In the genomic region with DNA sequence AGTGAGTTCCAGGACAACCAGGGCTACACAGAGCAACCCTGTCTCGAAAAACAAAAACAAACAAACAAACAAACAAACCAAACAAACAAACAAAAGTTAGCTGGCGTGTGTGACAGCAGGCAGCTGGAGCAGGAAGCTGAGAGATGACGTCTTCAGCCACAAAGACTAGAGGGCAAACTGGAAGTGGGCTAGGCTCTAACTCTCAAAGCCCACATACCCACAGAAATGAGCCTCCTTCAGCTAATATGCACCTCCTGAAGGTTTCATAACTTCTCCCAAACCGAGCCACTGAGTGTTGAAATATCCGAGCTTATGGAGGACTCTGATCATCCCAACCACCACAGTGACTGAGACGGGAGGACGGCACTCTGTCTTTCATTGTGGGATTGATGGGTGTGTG, we compare ENCODE assay signal across 23 mouse cellular contexts. TPM values are rescaled to one million over a fixed set of nuclear protein-coding genes. Genes with fewer than 3 reads are reported as not detected.
DNase-seq lines count a peak whose midpoint lies in the region; ATAC-seq and TF ChIP-seq lines count a peak whose summit lies in the region.
"Had no signal": no experiment of that assay in that cellular context is flagged by ENCODE, and none has a peak within 500 bp of the region (broad histone marks: within the 10 kb centered on the region; RNA-seq: fewer than 3 reads in every experiment).

No protein-coding gene starts in this region.

- H3K4me1 ChIP-seq in cerebellum, adult 2 months (ENCODE audit: control insufficient read depth, insufficient read depth, low read length): peaks cover 28% of the 10 kb centered on the region

- TF ChIP-seq CTCF in cerebellum, adult 2 months (IDR thresholded peaks at IDR 0.05; ENCODE audit: borderline replicate concordance, insufficient read depth, low read depth, low read length): no peak

- 95% methylated on average over 7 of the region's 7 CpGs for WGBS in cerebellum, adult 2 months

- no peaks in the 10 kb centered on the region; the same call in 1 of the 2 replicates for H3K27me3 ChIP-seq in cerebellum, adult 2 months (ENCODE audit: control insufficient read depth, insufficient read depth, low read length)
- H3K27me3 ChIP-seq: forebrain, embryonic 13.5 days; hindbrain, embryonic 13.5 days had no signal

- peak; percentile 98 for ATAC-seq in granulocyte monocyte progenitor cell, adult 5-6 weeks (replicated peaks; ENCODE audit: poor library complexity, severe bottlenecking)
- ATAC-seq: forebrain, embryonic 13.5 days; forebrain, postnatal 0 days; hindbrain, postnatal 0 days had no signal

- no peak overlapping the region for H3K4me3 ChIP-seq in cerebellum, adult 2 months (replicated peaks; ENCODE audit: insufficient read depth, low read depth, low read length)
- H3K4me3 ChIP-seq: embryonic facial prominence, embryonic 10.5 days; forebrain, embryonic 13.5 days; heart, embryonic 10.5 days; hindbrain, embryonic 13.5 days had no signal

- peak; percentile 34 for DNase-seq in 416B (ENCODE audit: low read depth)
- DNase-seq in thymus, postnatal 10 days (ENCODE audit: low spot score in 2 of 2): peak; percentile 42 to 56
- peak; percentile 49 for DNase-seq in thymus, postnatal 4 days
- DNase-seq in cerebellum, adult 2 months: no peak
- no peak for DNase-seq in embryo, embryonic 10 days (ENCODE audit: low spot score)
- DNase-seq in Muller cell, postnatal 12 days (ENCODE audit: inconsistent ontology term): no peak
- DNase-seq: adrenal gland, postnatal 10 days; cerebellum, adult 11 months; cerebellum, adult 9-10 months; cerebellum, postnatal 25 days; forebrain, postnatal 0 days; gastrocnemius, postnatal 25 days; heart, adult 18-20 months; heart, postnatal 10 days had no signal

- no peak overlapping the region for H3K27ac ChIP-seq in cerebellum, adult 2 months (ENCODE audit: insufficient read depth, low read length)
- H3K27ac ChIP-seq: embryonic facial prominence, embryonic 10.5 days; forebrain, embryonic 13.5 days; heart, embryonic 10.5 days; hindbrain, embryonic 13.5 days; hindbrain, postnatal 0 days had no signal

- no peak for TF ChIP-seq POLR2A in cerebellum, adult 2 months (IDR thresholded peaks at IDR 0.05; ENCODE audit: borderline replicate concordance, insufficient read depth, low read length)

RNA-seq across cellular contexts. Expression of gene Tex26, which starts 7.0 kb away (rescaled TPM):
- total RNA-seq in granulocyte monocyte progenitor cell, adult 5-6 weeks (2014; fragmentation: Nextera tagmentation): not detected in 2 replicates
- total RNA-seq in granulocyte monocyte progenitor cell, adult 5-6 weeks (2017): 0.98 TPM in 1 of 2 replicates, not detected in the other
- 0.30 and 0.34 TPM in 2 replicates for polyA plus RNA-seq in cerebellum, adult 2 months (2012; rRNA removed)
- total RNA-seq: gastrocnemius, adult 18-20 months; gastrocnemius, postnatal 25 days; heart, adult 18-20 months; heart, postnatal 10 days; hematopoietic stem cell, adult 5-6 weeks had no signal

RNA-seq across cellular contexts. Expression of gene Medag, which starts 34.9 kb away (rescaled TPM):
- total RNA-seq in granulocyte monocyte progenitor cell, adult 5-6 weeks (2014; fragmentation: Nextera tagmentation): not detected in 2 replicates
- not detected in 2 replicates for total RNA-seq in granulocyte monocyte progenitor cell, adult 5-6 weeks (2017)
- 14.2 and 14.7 TPM in 2 replicates for polyA plus RNA-seq in cerebellum, adult 2 months (2012; rRNA removed)
- total RNA-seq: ES-E14 had no signal

Comparison
In these comparisons a context has a peak if more than half of its experiments do, and no peak if none do; other contexts are left out.
1. DNase-seq: peak in 416B (single experiment), thymus, postnatal 10 days (2 of 2) and thymus, postnatal 4 days (single experiment); none in cerebellum, adult 2 months (0 of 2), embryo, embryonic 10 days (single experiment) and Muller cell, postnatal 12 days (single experiment).